Mouse (Mus musculus) limb, embryonic 15.5 days (tissue): ENCODE data around the gene Tmem19. TPM values are rescaled to one million over a fixed set of nuclear protein-coding genes. Genes with fewer than 3 reads are reported as not detected.

Source experiments
- ATAC-seq: fragments of 200-750 bp; cut with Nextera tagmentation; 2 replicates; pipeline ENCODE4 v1.8.0; 2017; ENCODE audit warnings: low read depth, moderate TSS enrichment; ENCODE audit not compliant: insufficient number of reproducible peaks, low FRiP score, low TSS enrichment
- H3K27ac ChIP-seq: fragments of 300-500 bp; sonication (generic); 2 replicates; pipeline ENCODE4 v1.5.1; 2015; ENCODE audit warnings: moderate library complexity, mild to moderate bottlenecking, inconsistent platforms
- H3K27me3 ChIP-seq: fragments of 300-500 bp; sonication (generic); 2 replicates; pipeline ENCODE4 v1.6.1; 2015; ENCODE audit warnings: inconsistent platforms
- H3K36me3 ChIP-seq: fragments of 300-500 bp; sonication (generic); 2 replicates; pipeline ENCODE4 v1.6.1; 2015; ENCODE audit warnings: inconsistent platforms
- H3K4me1 ChIP-seq: fragments of 300-500 bp; sonication (generic); 2 replicates; pipeline ENCODE4 v1.6.1; 2015; ENCODE audit warnings: inconsistent platforms
- H3K4me2 ChIP-seq: fragments of 300-500 bp; sonication (generic); 2 replicates; pipeline ENCODE4 v1.6.1; 2015; ENCODE audit warnings: mild to moderate bottlenecking, inconsistent platforms
- H3K4me3 ChIP-seq: fragments of 300-500 bp; sonication (generic); 2 replicates; pipeline ENCODE4 v1.5.1; 2015; ENCODE audit warnings: mild to moderate bottlenecking, inconsistent platforms
- H3K9ac ChIP-seq: fragments of 300-500 bp; sonication (generic); 2 replicates; pipeline ENCODE4 v1.6.1; 2015; ENCODE audit warnings: inconsistent platforms
- H3K9me3 ChIP-seq: fragments of 300-500 bp; sonication (generic); 2 replicates; pipeline ENCODE4 v1.6.1; 2016; ENCODE audit warnings: inconsistent platforms
- WGBS: fragments of 180-500 bp; shearing (Covaris S2); methylation state at CpG from one replicate; pipeline ENCODE4 v1.1.7; 2015; 5-methylcytosine and 5-hydroxymethylcytosine counted together
- polyA plus RNA-seq: library from polyadenylated mRNA; unstranded; fragments of >200 nt; fragmentation: Nextera tagmentation; extraction: Ambion mirVana; gene quantifications from 2 replicates; pipeline ENCODE4 v1.2.1, GENCODE M21; 2015

Tmem19 gene
- polyA plus RNA-seq, 1 experiment from 2014 or later = 28.6 TPM

DNA sequence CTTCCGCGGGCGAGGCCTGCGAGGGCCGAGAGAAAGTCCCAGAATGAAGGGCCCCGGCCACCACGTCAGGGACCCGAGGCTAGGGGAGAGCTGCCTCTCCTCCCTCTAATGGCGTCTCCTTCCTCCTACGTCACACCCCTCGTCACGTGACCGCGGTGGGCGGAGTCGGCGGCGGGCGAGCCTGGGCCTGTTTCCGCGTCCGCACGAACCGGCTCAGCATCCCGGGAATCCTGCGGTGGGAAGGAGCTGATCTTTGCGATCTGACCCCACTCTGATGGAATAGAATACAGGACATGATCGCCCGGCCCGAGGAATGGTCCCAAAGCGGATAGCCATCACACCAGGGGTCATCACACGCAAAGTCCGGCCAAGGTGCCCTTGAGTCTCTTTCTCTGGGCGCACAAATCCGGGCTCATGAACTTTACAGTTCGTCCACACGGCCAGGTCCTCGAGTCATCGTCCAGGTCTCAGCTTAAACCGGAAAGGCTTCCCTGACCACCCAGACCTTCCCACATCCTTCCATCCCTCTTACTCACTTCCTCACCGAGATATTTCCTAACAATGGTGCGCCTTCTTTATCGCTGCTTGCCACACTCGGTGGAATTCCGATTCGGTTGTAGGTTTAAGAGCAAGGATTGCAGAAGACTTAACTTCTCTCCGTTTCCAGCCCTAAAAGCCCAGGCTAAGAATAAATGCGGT, 46.7 kb downstream of the Tmem19 start, which contains the start of gene Rab21:
Gene Rab21, minus strand, starts transcription at position 122 of the 699 bp plus-strand sequence.
- H3K4me1 ChIP-seq = peaks cover 16% of the 10 kb centered on the region
- H3K36me3 ChIP-seq = no peaks in the 10 kb centered on the region
- peak within 1 kb of the TSS; percentile 75 for H3K4me2 ChIP-seq
- WGBS = under 1% methylated on average over 47 of the region's 48 CpGs
- H3K27me3 ChIP-seq = no peaks in the 10 kb centered on the region
- no peaks in the 10 kb centered on the region for H3K9me3 ChIP-seq
- peak within 1 kb of the TSS; percentile 92 for H3K4me3 ChIP-seq
- ATAC-seq = peak; percentile 92
- H3K27ac ChIP-seq = peak within 1 kb of the TSS; percentile 94
- H3K9ac ChIP-seq = peak within 1 kb of the TSS; percentile 94

DNA sequence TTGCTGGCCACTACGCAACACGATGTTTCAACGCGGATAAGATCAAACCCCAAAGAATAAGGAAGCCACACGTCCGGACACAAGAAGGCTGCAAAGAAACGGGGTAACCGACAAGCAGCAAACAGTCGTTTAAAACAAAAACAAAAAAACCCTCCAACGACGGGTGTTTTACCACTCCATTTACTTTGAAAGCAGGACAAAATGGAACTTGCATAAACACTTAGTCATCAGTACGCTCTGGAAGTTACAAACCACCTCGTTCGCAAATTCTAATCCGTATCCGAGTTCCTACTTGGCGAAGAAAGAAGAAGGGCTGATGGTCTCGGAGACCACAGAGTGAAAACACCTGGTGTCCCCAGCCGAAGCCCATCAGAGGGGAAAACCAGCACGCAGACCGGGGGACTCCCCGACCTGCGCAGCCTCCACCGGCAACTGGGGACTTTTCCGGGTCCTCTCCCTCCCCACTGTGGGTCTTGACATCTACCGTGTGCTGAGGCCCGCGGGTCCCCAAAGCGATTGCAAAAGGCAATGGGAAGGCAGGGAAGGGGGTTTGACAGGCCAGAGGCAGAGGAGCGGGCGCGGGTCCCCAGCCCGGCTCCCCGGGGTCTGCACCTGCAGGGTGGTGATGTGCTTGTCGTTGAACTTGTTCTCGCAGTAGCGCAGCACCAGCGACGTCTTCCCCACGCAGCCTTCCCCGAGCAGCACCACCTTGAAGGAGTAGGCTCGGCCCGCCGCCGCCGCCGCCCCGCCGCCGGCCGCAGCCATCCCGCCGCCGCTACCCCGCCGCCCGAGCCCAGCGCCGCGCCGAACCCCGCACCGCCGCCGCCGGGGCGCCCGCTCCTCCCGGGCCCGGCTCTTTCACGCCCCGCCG, 47.5 kb downstream of the Tmem19 start:
- H3K27ac ChIP-seq = peak overlapping the region; percentile 94
- H3K9me3 ChIP-seq = no peaks in the 10 kb centered on the region
- H3K4me2 ChIP-seq = peak overlapping the region; percentile 75
- H3K4me1 ChIP-seq = peaks cover 17% of the 10 kb centered on the region
- ATAC-seq = peak; percentile 47; the same call in 1 of the 2 replicates
- H3K9ac ChIP-seq = peak overlapping the region; percentile 94
- under 1% methylated on average over 71 of the region's 73 CpGs for WGBS
- H3K36me3 ChIP-seq = no peaks in the 10 kb centered on the region
- no peaks in the 10 kb centered on the region for H3K27me3 ChIP-seq
- peak overlapping the region; percentile 92 for H3K4me3 ChIP-seq

DNA sequence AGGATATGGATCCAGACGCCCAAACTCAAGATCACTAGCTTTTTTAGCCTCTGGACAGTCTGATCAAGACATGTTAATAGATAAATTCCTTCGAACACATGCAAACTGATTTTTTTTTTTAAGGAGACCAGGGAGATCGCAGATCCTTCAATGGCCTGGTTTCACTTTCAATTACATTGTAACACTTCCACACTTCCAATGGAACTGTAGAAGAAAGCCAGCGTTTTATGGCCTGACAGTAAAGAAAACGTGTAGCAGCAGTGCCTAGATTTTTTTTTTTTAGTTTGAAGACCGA, 48.1 kb downstream of the Tmem19 start:
- Histone ChIP-seq H3K9me3 (no peaks in the 10 kb centered on the region), H3K27ac (no peak overlapping the region), H3K4me2 (peak overlapping the region; percentile 75), H3K4me1 (peaks cover 17% of the 10 kb centered on the region), H3K9ac (peak overlapping the region; percentile 94; the same call in 1 of the 2 replicates), H3K27me3 (no peaks in the 10 kb centered on the region), H3K4me3 (peak overlapping the region; percentile 92), H3K36me3 (no peaks in the 10 kb centered on the region)
- 16% methylated on average over 6 of the region's 6 CpGs for WGBS
- ATAC-seq = no peak

DNA sequence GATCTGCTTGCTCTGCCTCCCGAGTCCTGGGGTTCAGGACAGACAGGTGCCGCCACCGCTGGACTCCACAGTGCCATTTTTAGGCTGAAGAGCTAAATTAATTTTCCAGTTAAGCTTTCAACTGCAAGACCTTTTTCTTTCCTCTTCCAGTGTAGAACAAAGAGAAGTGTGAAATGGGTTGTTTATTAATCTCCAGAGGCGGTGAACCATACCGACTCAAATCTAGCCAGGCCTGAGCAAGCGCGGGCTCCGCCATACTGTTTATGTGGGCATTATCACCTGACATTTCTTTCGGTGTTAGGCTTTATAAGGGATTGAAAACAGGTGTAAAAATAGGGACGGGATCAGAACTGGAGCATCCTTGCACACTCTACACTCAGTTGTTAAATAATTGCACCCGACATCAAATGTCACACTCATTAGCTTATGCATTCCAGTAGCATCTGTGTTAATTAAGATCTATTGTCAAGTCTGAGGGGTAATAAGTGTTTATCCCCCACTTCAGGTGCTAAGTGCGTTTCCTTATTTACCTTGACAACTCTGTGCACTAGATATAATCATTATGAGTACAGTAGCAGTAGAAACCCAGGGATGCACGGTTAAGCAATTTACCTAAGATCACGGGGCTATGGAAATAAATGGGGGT, 48.5 kb downstream of the Tmem19 start:
- peaks cover 17% of the 10 kb centered on the region for H3K4me1 ChIP-seq
- no peak overlapping the region for H3K27ac ChIP-seq
- no peaks in the 10 kb centered on the region for H3K36me3 ChIP-seq
- H3K4me3 ChIP-seq = peak overlapping the region; percentile 92
- H3K27me3 ChIP-seq = no peaks in the 10 kb centered on the region
- 0 out of 2 replicates have a peak overlapping the region, but pooled peaks have one; percentile 94 for H3K9ac ChIP-seq
- peak overlapping the region; percentile 75 for H3K4me2 ChIP-seq
- no peak for ATAC-seq
- no peaks in the 10 kb centered on the region for H3K9me3 ChIP-seq
- WGBS = 72% methylated on average over 14 of the region's 14 CpGs

DNA sequence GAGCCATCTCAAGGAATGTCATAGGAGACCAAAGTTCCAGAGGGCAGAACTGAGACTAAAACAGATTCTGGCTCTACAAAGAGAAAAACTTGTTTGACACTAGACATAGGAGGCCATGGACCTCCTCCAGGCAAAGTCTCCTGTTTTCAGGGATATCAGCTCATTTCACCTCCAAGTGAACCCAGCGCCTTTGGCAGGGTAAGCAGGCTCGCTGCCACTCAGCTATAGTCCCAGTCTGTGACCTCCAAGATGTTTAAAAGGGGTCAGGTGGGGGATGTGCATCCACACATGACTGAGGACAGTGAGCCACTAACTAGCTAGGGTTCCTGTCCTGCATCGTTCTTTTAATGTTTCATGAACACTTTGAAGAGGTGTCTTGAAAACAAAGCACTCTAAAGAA, 49.6 kb downstream of the Tmem19 start:
- H3K27me3 ChIP-seq = no peaks in the 10 kb centered on the region
- no peaks in the 10 kb centered on the region for H3K9me3 ChIP-seq
- peaks cover 17% of the 10 kb centered on the region for H3K4me1 ChIP-seq
- H3K9ac ChIP-seq = no peak overlapping the region
- WGBS = 71% methylated on average over 3 of the region's 3 CpGs
- no peaks in the 10 kb centered on the region; the same call in 1 of the 2 replicates for H3K36me3 ChIP-seq
- H3K4me2 ChIP-seq = no peak overlapping the region
- H3K27ac ChIP-seq = no peak overlapping the region
- no peak for ATAC-seq
- no peak overlapping the region for H3K4me3 ChIP-seq

DNA sequence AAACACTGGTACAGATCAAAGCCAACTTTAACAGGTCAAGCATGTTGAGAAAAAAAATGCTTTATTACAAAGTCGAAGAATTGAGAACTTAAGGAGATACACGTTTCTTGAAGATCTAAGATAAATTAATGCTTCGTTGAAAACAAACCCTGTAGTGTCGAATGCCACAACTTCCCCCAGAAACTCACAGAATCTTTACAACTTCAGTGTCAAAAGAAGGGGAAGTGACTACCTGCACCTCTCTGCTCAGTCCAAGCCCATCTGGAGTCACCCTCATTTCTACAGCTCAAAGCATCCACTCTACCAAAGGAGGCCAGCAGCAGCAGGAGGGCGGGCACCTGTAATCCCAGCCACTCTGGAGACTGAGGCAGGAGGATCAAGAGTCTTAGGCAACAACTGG, 50.1 kb downstream of the Tmem19 start:
- Histone ChIP-seq H3K27ac (no peak overlapping the region), H3K4me2 (no peak overlapping the region), H3K9me3 (no peaks in the 10 kb centered on the region), H3K9ac (no peak overlapping the region), H3K36me3 (no peaks in the 10 kb centered on the region; the same call in 1 of the 2 replicates), H3K4me1 (peaks cover 17% of the 10 kb centered on the region), H3K27me3 (no peaks in the 10 kb centered on the region), H3K4me3 (no peak overlapping the region)
- ATAC-seq = no peak
- WGBS = 84% methylated on average over 5 of the region's 5 CpGs

DNA sequence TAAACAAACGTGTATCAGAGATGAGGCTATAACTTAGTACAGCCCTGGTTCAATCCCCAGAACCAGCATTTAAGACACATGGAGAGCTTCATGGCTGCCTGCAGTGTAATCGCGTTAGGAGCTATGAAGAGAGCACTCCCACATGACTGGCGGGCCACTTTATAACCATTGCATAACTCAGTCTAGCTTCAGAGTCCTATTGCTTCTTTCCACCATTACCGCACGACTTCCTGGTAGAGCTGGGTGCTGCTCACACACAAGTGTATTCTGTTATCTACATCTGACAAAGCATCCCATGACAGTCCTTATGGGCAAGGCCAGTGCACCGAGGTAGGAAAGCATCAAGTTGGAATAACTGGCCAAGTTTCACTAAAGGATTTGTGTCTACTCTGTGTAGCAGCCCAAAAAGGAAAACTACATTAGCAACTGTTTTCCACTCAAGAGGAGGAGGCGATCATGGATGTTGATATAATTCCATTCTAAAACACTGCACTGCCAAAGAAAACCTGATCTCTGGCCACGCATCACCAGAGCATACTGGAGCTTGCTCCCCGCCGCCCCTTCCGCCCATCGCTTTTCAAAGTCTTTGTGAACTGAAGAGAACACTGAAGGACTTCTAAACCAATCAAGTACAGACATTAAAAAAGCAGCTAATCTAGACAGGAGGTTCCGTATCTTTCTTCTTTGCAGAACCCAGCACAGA, 50.9 kb downstream of the Tmem19 start:
- no peaks in the 10 kb centered on the region; the same call in 1 of the 2 replicates for H3K36me3 ChIP-seq
- H3K4me3 ChIP-seq = no peak overlapping the region
- H3K27ac ChIP-seq = no peak overlapping the region
- 89% methylated on average over 14 of the region's 14 CpGs for WGBS
- H3K4me1 ChIP-seq = peaks cover 17% of the 10 kb centered on the region
- H3K4me2 ChIP-seq = no peak overlapping the region
- no peaks in the 10 kb centered on the region for H3K27me3 ChIP-seq
- no peaks in the 10 kb centered on the region for H3K9me3 ChIP-seq
- ATAC-seq = no peak
- H3K9ac ChIP-seq = no peak overlapping the region

DNA sequence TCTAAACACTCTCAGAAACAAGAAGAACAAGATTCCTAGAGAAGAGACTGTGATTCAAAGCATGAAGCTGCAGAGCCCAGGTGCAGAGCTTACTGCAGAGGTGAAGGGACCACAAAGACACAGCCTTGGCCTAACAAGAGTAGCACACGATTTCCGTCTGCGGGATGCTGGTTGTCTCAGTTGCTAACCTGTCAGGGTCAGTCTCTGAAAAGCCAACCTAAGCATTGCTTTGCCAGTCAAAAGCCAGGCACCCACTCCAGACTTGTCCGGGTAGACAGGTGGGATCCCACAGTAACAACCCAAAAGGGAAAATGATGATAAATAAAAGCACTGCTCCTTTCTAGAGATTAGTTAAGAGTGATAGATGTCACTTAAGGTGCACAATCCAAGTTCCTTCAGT, 53.1 kb downstream of the Tmem19 start:
- no peak overlapping the region for H3K4me2 ChIP-seq
- no peak for ATAC-seq
- WGBS = 91% methylated on average over 4 of the region's 4 CpGs
- H3K27ac ChIP-seq = no peak overlapping the region
- peaks cover 1% of the 10 kb centered on the region; the same call in 1 of the 2 replicates for H3K36me3 ChIP-seq
- no peak overlapping the region for H3K4me3 ChIP-seq
- H3K27me3 ChIP-seq = no peaks in the 10 kb centered on the region
- H3K4me1 ChIP-seq = peaks cover 17% of the 10 kb centered on the region
- no peaks in the 10 kb centered on the region for H3K9me3 ChIP-seq
- H3K9ac ChIP-seq = no peak overlapping the region

DNA sequence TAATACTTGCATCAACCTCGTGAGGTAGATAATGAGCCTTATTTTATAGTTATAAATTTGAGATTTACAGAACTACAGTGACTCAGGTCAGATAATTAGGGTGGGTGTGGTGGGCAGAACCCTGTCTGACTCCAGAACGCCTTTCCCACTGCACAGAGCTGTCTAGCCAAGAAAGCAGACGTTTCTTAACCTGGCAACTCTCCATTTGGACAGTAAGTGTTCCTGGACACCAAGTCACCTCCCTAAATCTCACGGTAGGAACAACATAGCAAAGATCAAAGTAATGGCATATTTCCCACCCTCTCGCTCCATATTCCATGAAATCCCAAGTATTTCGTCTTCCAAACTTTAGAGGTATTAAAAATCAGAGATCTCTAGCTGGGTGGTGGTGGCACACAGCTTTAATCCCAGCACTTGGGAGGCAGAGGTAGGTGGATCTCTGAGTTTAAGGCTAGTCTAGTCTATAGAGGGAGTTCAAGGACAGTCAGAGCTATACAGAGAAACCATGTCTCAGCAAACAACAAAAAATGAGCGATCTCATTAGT, 54.9 kb downstream of the Tmem19 start:
- 68% methylated on average over 7 of the region's 7 CpGs for WGBS
- Histone ChIP-seq H3K27ac (no peak overlapping the region), H3K9me3 (no peaks in the 10 kb centered on the region), H3K27me3 (no peaks in the 10 kb centered on the region), H3K4me2 (no peak overlapping the region), H3K4me3 (no peak overlapping the region), H3K9ac (no peak overlapping the region), H3K36me3 (peaks cover 5% of the 10 kb centered on the region), H3K4me1 (peaks cover 4% of the 10 kb centered on the region)
- ATAC-seq = no peak

DNA sequence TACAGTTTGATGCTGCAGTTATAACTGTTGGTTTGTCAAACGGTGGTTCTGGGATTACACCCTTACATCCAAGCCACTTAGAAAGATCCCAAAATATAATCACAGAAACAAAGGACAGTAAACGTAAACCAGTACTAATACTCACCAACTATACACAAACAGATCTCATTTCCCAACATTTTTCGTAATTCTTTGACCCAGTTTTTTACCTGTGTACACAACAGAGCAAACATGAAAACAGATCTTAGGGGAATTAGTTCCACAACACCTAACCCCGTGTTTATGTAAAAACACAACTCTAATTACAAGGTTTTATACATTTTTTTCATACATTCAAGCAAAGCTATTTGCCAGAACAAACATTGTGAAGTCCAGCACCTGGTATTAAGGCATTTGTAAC, 63.6 kb downstream of the Tmem19 start:
- Histone ChIP-seq H3K9me3 (no peaks in the 10 kb centered on the region), H3K36me3 (peaks cover 57% of the 10 kb centered on the region), H3K4me3 (no peak overlapping the region), H3K27me3 (no peaks in the 10 kb centered on the region), H3K4me2 (no peak overlapping the region), H3K4me1 (no peaks in the 10 kb centered on the region), H3K27ac (no peak overlapping the region), H3K9ac (no peak overlapping the region)
- 87% methylated on average over 4 of the region's 4 CpGs for WGBS
- no peak for ATAC-seq

DNA sequence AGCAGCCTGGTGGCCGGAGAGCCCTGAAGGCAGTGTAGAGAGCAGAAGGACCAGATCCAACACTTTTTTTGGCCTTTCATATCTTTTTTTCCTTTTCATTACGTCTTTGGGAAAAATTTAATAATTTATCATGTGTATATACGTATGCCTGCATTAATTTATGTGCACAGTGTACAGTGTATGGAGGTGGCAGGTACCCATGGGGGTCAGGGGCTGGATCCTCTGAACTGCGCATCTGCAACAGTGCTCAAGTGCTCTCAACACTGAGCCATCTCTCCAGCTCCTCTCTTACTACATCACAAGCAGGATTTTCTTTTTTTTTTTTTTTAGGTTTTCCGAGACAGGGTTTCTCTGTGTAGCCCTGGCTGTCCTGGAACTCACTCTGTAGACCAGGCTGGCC, 64.7 kb downstream of the Tmem19 start:
- Histone ChIP-seq H3K27me3 (no peaks in the 10 kb centered on the region), H3K36me3 (peaks cover 68% of the 10 kb centered on the region), H3K9ac (no peak overlapping the region), H3K27ac (no peak overlapping the region), H3K4me3 (no peak overlapping the region), H3K4me2 (no peak overlapping the region), H3K4me1 (no peaks in the 10 kb centered on the region), H3K9me3 (no peaks in the 10 kb centered on the region)
- ATAC-seq = no peak
- 91% methylated on average over 5 of the region's 5 CpGs for WGBS
